Mouse (Mus musculus): ENCODE data around the gene Timp4.

Gene Timp4

DNA sequence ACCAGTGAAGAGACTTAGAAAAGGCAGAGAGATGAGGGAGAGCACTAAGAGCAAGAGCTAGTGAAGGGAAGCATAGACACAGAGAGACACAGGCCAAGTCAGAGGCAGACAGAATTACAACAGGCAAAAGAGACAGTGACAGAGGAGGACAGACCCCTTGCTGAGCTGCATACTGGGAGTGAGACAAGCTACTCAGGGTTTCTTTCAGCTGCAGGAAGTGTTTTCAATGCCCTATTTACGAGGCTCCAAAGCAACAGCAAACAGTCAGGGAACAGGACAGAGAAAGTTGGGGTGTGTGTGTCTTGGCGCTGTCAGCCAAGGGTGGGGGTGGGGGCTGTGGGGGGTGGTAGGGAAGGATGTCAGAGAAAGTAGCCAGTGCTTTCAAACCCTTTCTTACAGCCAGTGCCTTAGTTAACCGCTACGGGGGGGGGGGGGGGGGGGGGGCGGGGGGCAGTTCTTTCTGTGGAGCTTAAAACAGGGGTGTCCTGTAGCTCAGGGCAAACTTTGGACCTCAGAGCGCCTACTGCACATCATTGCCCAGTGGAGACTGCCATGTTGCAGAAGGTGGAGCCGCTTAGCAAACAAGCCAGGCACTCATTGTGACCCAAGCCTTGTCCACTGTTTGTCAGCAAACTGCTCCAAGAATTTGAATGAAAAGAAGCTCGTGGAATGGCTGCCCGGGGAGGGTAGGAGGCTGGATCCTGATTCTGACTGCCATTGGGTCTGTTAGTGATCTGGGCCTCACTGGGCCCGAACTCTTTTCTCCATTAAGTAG is at the start of gene Timp4:
Gene Timp4, minus strand, starts transcription at position 107 of the 775 bp plus-strand sequence.
- no peak for DNase-seq (ENCODE audit: low spot score)

GRCm38 (mm10) chr6:115293877-115294276 is 41.9 kb upstream of the Timp4 start:
- no peak for DNase-seq (ENCODE audit: low spot score)

GRCm38 (mm10) chr6:115292621-115293020 is 40.6 kb upstream of the Timp4 start:
- no peak for DNase-seq (ENCODE audit: low spot score)

GRCm38 (mm10) chr6:115291823-115292222 is 39.8 kb upstream of the Timp4 start:
- no peak for DNase-seq (ENCODE audit: low spot score)

DNA sequence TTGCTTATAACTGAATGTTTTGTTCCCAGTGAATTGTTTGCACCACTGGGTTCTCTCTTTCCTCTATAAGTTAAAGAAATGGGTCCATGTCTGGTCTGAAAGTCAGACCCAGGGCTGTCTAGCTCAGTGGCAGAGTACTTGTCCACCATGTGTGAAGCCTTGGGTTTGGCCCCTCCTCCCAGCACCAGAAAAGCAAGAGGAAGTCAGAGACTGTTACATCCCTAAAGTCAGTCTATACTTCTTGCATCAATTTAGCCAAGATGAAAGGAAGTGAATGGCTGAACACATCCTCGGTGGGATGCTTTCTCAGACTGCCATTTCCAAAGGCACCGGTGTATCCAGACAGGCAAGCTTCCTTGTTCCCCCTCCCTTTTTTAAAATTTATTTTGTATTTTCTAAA is 39.1 kb upstream of the Timp4 start:
- no peak for DNase-seq (ENCODE audit: low spot score)

- DNase-seq (ENCODE audit: low spot score) = no peak
These were observed 38.6 kb upstream of the Timp4 start for GRCm38 (mm10) chr6:115290561-115290960.

GRCm38 (mm10) chr6:115288223-115288622 is 36.2 kb upstream of the Timp4 start:
- DNase-seq (ENCODE audit: low spot score) = no peak

GRCm38 (mm10) chr6:115286441-115286840 is 34.4 kb upstream of the Timp4 start:
- DNase-seq (ENCODE audit: low spot score) = no peak

- DNase-seq (ENCODE audit: low spot score) = no peak
These were observed 32.1 kb upstream of the Timp4 start for GRCm38 (mm10) chr6:115284153-115284552.

DNA sequence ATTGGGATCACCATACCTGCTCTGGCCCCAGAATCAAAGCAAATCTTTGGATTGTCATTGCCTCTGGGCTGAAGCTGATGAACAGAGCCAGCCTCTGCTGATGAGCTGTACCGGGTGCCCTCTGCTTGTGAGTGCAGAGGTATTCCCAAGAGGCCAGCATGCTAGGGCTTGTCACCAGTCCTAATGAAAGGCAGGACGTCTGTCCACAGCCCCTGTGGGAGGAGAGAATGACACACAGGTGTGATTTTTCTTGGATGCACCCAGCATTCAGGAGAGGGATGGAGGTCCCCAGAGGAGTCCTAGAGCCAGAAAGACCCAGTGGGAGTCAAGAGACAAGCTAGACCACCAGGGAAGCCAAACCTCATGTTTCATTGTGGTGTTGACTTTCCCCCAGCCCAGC is 27.6 kb upstream of the Timp4 start:
- no peak for DNase-seq (ENCODE audit: low spot score)

DNA sequence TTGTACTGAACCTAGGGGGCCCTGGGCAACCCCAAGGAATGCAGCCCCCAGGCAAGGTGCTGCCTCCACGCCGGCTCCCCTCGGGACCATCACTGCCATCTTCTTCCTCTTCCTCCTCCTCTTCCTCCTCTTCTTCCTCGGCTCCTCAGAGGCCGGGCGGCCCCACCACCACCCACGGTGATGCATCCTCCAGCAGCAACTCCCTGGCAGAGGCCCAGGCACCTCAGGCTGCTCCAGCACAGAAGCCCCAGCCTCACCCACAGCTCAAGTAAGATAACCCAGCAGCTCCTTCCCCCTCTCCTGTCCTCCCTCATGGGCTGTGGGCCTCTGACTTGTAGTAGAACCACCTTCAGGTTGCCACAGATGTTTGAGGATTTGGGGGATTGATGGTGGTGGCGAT is 26.1 kb upstream of the Timp4 start:
- no peak for DNase-seq (ENCODE audit: low spot score)

DNA sequence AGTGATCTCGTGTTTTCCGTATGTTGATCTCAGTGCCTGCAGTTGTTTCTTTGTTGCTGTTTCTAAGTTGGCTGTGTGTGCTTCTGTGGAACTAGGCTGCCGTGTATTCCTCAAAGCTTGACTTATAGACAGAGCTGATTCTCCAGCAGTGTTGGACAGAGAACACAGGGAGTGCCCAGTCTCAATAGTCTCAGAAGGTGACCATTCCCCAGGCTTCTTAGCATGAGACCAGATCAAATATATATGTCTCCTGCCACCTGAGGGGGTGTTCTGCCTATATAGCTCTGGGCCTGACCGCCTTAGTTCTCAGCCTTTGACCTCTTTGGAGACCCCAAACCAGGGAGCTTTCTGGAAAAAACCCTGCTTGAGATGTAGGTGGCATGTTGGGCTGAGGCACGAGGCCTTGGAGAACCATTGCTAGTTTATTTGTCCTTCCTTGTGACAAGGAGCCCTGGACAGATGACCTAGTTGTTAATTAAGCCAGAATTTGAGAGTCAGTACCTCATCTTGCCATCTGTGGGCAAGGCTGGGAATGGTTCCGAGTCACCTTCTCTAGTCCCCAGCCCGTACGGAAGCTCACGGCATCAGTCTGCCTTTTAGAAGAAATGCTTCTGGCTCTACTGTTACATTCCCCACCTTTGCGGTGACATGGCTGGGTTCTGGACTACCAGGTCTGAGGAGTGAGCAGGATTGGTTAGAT is 23.3 kb upstream of the Timp4 start:
- no peak for DNase-seq (ENCODE audit: low spot score)

DNA sequence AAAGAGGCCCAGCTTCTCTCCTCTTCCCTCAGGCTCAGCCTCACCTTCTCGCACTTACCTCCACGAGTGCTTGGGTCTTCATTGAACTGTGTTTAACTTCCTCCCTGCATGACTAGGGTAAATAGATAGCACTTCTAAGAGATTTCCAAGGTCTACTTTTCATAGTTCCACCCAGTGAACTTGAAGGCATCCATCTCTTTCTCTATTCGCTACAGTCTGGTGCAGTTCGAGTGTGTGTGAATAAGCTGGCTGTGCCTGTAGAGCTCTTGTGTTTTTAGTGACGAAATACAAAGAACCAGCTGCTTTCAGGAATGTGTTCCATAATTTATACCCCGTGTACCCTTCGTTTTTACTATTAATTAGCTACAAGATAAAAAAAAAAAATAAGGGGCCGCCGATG is 22.7 kb upstream of the Timp4 start:
- DNase-seq (ENCODE audit: low spot score) = no peak

DNA sequence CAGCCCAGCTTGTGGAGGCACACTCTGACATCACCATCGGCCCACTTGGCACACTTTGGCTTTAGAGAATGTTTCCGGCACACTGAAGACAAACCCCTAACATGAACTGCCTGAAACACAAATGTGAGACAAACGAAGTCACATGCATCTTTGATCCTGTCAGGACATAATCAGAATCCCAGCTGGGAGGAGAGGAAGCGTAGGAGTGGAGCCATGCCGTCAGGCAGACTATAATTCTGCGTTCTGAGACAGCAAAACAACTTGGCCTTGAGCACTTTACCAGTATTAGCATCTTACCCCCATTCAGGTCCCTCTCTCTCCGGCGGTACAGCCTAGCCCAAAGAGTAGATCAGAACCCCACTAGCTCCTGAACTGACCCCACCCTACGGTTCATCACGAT is 21.3 kb upstream of the Timp4 start:
- no peak for DNase-seq (ENCODE audit: low spot score)

- peak; percentile 24 for DNase-seq (ENCODE audit: low spot score)
These were observed 19.9 kb upstream of the Timp4 start for GRCm38 (mm10) chr6:115271866-115272271.

DNA sequence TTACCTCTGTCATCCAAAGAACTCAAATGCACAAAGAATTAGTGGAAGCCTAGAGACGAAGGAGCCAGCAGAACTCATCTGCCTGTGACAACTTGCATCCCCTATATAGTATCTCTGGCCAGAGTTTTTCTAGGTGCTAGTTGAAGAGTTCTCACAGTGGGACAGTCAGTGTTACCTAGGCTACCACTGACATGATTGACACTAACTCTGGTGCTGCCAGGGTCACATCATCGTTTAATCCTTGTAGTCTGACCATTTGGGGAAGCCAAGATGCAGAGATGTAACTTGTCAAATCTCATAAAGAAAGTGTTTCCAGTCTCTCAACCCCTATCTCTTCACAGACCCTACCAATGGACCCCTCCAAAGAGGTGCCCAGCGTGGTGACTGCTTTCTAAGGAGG is 19.3 kb upstream of the Timp4 start:
- no peak for DNase-seq (ENCODE audit: low spot score)

GRCm38 (mm10) chr6:115270085-115270484 is 18.1 kb upstream of the Timp4 start:
- no peak for DNase-seq (ENCODE audit: low spot score)

- no peak for DNase-seq (ENCODE audit: low spot score)
These were observed 17.6 kb upstream of the Timp4 start for GRCm38 (mm10) chr6:115269561-115269960.

DNA sequence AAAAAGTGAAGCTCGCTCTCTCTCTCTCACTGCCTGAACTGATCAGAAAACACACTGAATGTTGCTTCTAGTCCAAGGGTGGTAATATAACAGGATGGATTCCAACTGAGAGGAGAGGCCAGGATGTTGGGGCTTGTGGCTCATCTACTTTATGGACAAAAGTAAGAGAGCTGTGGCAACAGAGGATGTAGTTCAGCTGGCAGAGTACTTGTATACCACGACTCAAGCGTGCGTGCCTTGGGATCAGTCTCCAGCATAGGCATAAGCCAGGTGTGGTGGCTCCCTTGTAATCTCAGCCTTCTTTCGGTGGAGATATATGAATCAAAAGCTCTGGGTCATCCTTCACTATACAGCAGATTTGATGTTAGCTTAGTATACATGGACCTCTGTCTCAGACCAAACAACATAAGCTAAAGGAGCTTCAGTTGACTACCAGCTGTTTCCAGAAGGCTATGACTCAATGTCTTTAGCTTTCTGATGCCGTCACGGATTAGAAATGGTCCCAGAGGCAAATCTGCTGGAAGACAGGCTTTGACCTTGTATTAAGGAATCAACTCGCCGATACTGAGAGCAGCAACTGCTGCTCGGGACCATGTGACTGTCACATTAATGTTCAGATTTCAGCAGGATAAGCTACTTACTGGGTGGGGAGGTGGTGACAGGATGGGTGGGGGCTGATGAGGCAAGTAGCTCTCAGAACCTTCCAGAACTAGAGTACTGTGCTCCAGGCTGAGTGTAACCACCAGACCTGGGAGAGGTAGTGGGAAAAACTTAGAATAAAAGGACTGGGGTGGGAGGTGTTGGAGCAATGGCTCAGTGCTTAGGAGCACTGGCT is 16.8 kb upstream of the Timp4 start:
- DNase-seq (ENCODE audit: low spot score) = no peak

GRCm38 (mm10) chr6:115267916-115268315 is 15.9 kb upstream of the Timp4 start:
- DNase-seq (ENCODE audit: low spot score) = peak; percentile 67

GRCm38 (mm10) chr6:115266791-115267190 is 14.8 kb upstream of the Timp4 start:
- no peak for DNase-seq (ENCODE audit: low spot score)

DNA sequence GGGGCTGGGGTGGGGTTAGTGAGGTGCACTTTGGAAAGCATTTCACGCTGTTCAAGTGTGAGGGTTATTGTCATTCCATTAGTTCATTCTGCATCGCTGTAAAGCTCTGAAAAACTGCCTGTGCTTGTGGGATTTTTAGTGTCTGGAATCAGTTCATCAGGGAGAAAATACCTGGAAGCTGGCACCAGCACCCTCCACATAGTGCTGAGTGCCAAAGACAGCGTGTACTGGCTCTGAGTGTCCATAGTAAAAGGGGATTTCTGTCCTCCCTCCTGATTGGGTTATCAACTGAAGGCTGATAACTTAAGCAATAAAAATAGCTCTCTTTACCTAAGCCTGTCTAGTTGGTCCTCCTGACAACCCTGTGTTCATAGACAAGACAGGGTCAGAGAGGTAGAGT is 8.5 kb upstream of the Timp4 start:
- DNase-seq (ENCODE audit: low spot score) = no peak

GRCm38 (mm10) chr6:115255171-115255570 is 3.2 kb upstream of the Timp4 start:
- DNase-seq (ENCODE audit: low spot score) = no peak

Measured in ovary, postnatal 36 days (tissue).